Mouse (Mus musculus): ENCODE data around the gene Krtap19-5. TPM values are rescaled to one million over a fixed set of nuclear protein-coding genes. Genes with fewer than 3 reads are reported as not detected.

Krtap19-5 gene
- polyA plus RNA-seq, 1 experiment: not detected

Other genes starting within 250 kb of the Krtap19-5 start
- gene Krtap26-1, start 248.7 kb downstream of the Krtap19-5 start, polyA plus RNA-seq (2012; ENCODE audit: insufficient read depth, insufficient read length, missing spikeins): not detected in 2 replicates
- not detected in 2 replicates for gene Krtap27-1, start 224.8 kb downstream of the Krtap19-5 start, polyA plus RNA-seq (2012; ENCODE audit: insufficient read depth, insufficient read length, missing spikeins)
- gene 2310061N02Rik, start 188.5 kb downstream of the Krtap19-5 start, polyA plus RNA-seq (2012; ENCODE audit: insufficient read depth, insufficient read length, missing spikeins): not detected in 2 replicates
- not detected in 2 replicates for gene Krtap13-1, start 167.6 kb downstream of the Krtap19-5 start, polyA plus RNA-seq (2012; ENCODE audit: insufficient read depth, insufficient read length, missing spikeins)
- gene Krtap13, start 144.8 kb downstream of the Krtap19-5 start, polyA plus RNA-seq (2012; ENCODE audit: insufficient read depth, insufficient read length, missing spikeins): not detected in 2 replicates
- not detected in 2 replicates for gene 2310034C09Rik, start 137.6 kb downstream of the Krtap19-5 start, polyA plus RNA-seq (2012; ENCODE audit: insufficient read depth, insufficient read length, missing spikeins)
- gene 2310057N15Rik, start 122.3 kb downstream of the Krtap19-5 start, polyA plus RNA-seq (2012; ENCODE audit: insufficient read depth, insufficient read length, missing spikeins): not detected in 2 replicates
- gene Gm5965, start 118.6 kb downstream of the Krtap19-5 start, polyA plus RNA-seq (2012; ENCODE audit: insufficient read depth, insufficient read length, missing spikeins): not detected in 2 replicates
- gene Gm20741, start 84.2 kb downstream of the Krtap19-5 start, polyA plus RNA-seq (2012; ENCODE audit: insufficient read depth, insufficient read length, missing spikeins): not detected in 2 replicates
- gene Krtap15, start 76.2 kb downstream of the Krtap19-5 start, polyA plus RNA-seq (2012; ENCODE audit: insufficient read depth, insufficient read length, missing spikeins): not detected in 2 replicates
- not detected in 2 replicates for gene Krtap14, start 70.3 kb downstream of the Krtap19-5 start, polyA plus RNA-seq (2012; ENCODE audit: insufficient read depth, insufficient read length, missing spikeins)
- gene Krtap19-1, start 27.0 kb downstream of the Krtap19-5 start, polyA plus RNA-seq (2012; ENCODE audit: insufficient read depth, insufficient read length, missing spikeins): not detected in 2 replicates
- not detected in 2 replicates for gene Krtap19-2, start 22.2 kb downstream of the Krtap19-5 start, polyA plus RNA-seq (2012; ENCODE audit: insufficient read depth, insufficient read length, missing spikeins)
- gene Krtap19-3, start 18.4 kb downstream of the Krtap19-5 start, polyA plus RNA-seq (2012; ENCODE audit: insufficient read depth, insufficient read length, missing spikeins): not detected in 2 replicates
- gene Krtap19-4, start 11.4 kb downstream of the Krtap19-5 start, polyA plus RNA-seq (2012; ENCODE audit: insufficient read depth, insufficient read length, missing spikeins): not detected in 2 replicates
- not detected in 2 replicates for gene Krtap19-9b, start 35.8 kb upstream of the Krtap19-5 start, polyA plus RNA-seq (2012; ENCODE audit: insufficient read depth, insufficient read length, missing spikeins)
- not detected in 2 replicates for gene Krtap16-3, start 66.4 kb upstream of the Krtap19-5 start, polyA plus RNA-seq (2012; ENCODE audit: insufficient read depth, insufficient read length, missing spikeins)
- not detected in 2 replicates for gene Krtap22-2, start 114.3 kb upstream of the Krtap19-5 start, polyA plus RNA-seq (2012; ENCODE audit: insufficient read depth, insufficient read length, missing spikeins)
- gene Gm10229, start 118.8 kb upstream of the Krtap19-5 start, polyA plus RNA-seq (2012; ENCODE audit: insufficient read depth, insufficient read length, missing spikeins): not detected in 2 replicates
- gene Krtap6-1, start 135.2 kb upstream of the Krtap19-5 start, polyA plus RNA-seq (2012; ENCODE audit: insufficient read depth, insufficient read length, missing spikeins): not detected in 2 replicates
- not detected in 2 replicates for gene Gm10228, start 145.0 kb upstream of the Krtap19-5 start, polyA plus RNA-seq (2012; ENCODE audit: insufficient read depth, insufficient read length, missing spikeins)
- not detected in 2 replicates for gene Krtap6-5, start 151.4 kb upstream of the Krtap19-5 start, polyA plus RNA-seq (2012; ENCODE audit: insufficient read depth, insufficient read length, missing spikeins)
- not detected in 2 replicates for gene 1110025L11Rik, start 167.5 kb upstream of the Krtap19-5 start, polyA plus RNA-seq (2012; ENCODE audit: insufficient read depth, insufficient read length, missing spikeins)
- gene Krtap6-3, start 187.6 kb upstream of the Krtap19-5 start, polyA plus RNA-seq (2012; ENCODE audit: insufficient read depth, insufficient read length, missing spikeins): not detected in 2 replicates
- not detected in 2 replicates for gene Gm6358, start 244.4 kb upstream of the Krtap19-5 start, polyA plus RNA-seq (2012; ENCODE audit: insufficient read depth, insufficient read length, missing spikeins)